Mouse (Mus musculus) heart, embryonic 14.5 days (tissue): ENCODE results near the gene Gm1113. TPM values are rescaled to one million over a fixed set of nuclear protein-coding genes. Genes with fewer than 3 reads are reported as not detected.

Source experiments
- ATAC-seq: fragments of 200-750 bp; cut with Nextera tagmentation; 2 replicates; pipeline ENCODE4 v1.8.0; 2017; ENCODE audit warnings: low read depth, moderate TSS enrichment; ENCODE audit not compliant: insufficient number of reproducible peaks, insufficient read depth, low FRiP score
- H3K27ac ChIP-seq, 2 experiments: fragments of 200-500 bp in 1 of 2; fragments of 300-500 bp in 1 of 2; sonication (generic) in 1 of 2; replicated peaks in 1 of 2; 2 replicates each; pipeline ENCODE4 v1.5.1; 2012 to 2014; ENCODE audit warnings: low read depth in 2 of 2, low read length in 2 of 2, control low read depth in 1 of 2, mild to moderate bottlenecking in 1 of 2, mixed read lengths in 1 of 2; ENCODE audit not compliant: control insufficient read depth in 1 of 2, insufficient read depth in 1 of 2
- H3K27me3 ChIP-seq: fragments of 300-500 bp; sonication (generic); 2 replicates; pipeline ENCODE4 v1.6.1; 2014; ENCODE audit warnings: mild to moderate bottlenecking, low read length, control low read depth; ENCODE audit not compliant: control insufficient read depth, insufficient read depth
- H3K36me3 ChIP-seq: fragments of 300-500 bp; sonication (generic); 2 replicates; pipeline ENCODE4 v1.6.1; 2014; ENCODE audit warnings: mild to moderate bottlenecking, control low read depth, low read length, mixed read lengths; ENCODE audit not compliant: control insufficient read depth, insufficient read depth
- H3K4me1 ChIP-seq, 2 experiments: fragments of 200-500 bp in 1 of 2; fragments of 300-500 bp in 1 of 2; sonication (generic) in 1 of 2; 2 replicates each; pipeline ENCODE4 v1.6.1; 2012 to 2014; ENCODE audit warnings: low read length in 2 of 2, control low read depth in 1 of 2, mixed read lengths in 1 of 2; ENCODE audit not compliant: control insufficient read depth in 2 of 2, insufficient read depth in 2 of 2
- H3K4me2 ChIP-seq: fragments of 300-500 bp; sonication (generic); 2 replicates; pipeline ENCODE4 v1.6.1; 2014; ENCODE audit warnings: mild to moderate bottlenecking, low read length
- H3K4me3 ChIP-seq, 2 experiments: fragments of 200-500 bp in 1 of 2; fragments of 300-500 bp in 1 of 2; sonication (generic) in 1 of 2; 2 replicates each; pipeline ENCODE4 v1.5.1; 2012 to 2014; ENCODE audit warnings: low read length in 2 of 2, mild to moderate bottlenecking in 2 of 2, control low read depth in 1 of 2, low read depth in 1 of 2, moderate library complexity in 1 of 2; ENCODE audit not compliant: control insufficient read depth in 1 of 2, insufficient read depth in 1 of 2
- H3K9ac ChIP-seq: fragments of 300-500 bp; sonication (generic); 2 replicates; pipeline ENCODE4 v1.6.1; 2014; ENCODE audit warnings: mild to moderate bottlenecking, low read length
- H3K9me3 ChIP-seq: fragments of 300-500 bp; sonication (generic); 2 replicates; pipeline ENCODE4 v1.6.1; 2016; ENCODE audit warnings: low read length, control low read depth; ENCODE audit not compliant: control insufficient read depth
- WGBS: fragments of 180-500 bp; shearing (Covaris S2); extraction: QIAGEN DNeasy Blood & Tissue Kit; methylation state at CpG from one replicate; pipeline ENCODE4 v1.1.7; 2014; 5-methylcytosine and 5-hydroxymethylcytosine counted together
- polyA plus RNA-seq: library from polyadenylated mRNA; unstranded; fragments of >200 nt; fragmentation: Nextera tagmentation; extraction: Ambion mirVana; gene quantifications from 2 replicates; pipeline ENCODE4 v1.2.1, GENCODE M21; 2014

Gene Gm1113
- polyA plus RNA-seq, 1 experiment from 2014 or later: not detected

DNA sequence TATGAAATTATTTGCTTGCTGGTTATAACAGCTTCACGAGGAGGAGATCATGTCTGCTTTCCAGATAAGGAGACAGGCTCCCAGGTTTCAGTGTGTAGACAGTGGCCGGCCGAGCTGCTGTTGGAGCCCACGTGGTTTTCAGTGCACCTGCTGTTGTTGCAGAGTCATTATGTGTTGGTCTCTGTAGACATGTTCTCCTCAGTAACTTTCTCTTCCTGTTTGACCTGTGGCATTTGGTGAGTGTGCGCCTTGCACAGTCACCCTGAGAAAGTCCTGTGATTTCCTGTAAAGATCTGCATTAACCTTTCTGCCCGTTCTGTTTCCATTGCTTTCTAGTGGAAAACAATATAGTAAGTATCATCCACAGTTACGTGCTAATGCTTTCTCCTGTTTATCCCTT lies 42.7 kb downstream of the Gm1113 start:
- 87% methylated on average over 7 of the region's 7 CpGs for WGBS
- Histone ChIP-seq H3K27me3 (no peaks in the 10 kb centered on the region), H3K9me3 (no peaks in the 10 kb centered on the region), H3K27ac (no peak overlapping the region), H3K4me2 (no peak overlapping the region), H3K4me3 (no peak overlapping the region), H3K4me1 (no peaks in the 10 kb centered on the region; a peak in 1 of 4 replicates), H3K9ac (no peak overlapping the region), H3K36me3 (peaks cover 79% of the 10 kb centered on the region)
- no peak for ATAC-seq

GRCm38 (mm10) chr9:35474104-35474724 lies 43.9 kb downstream of the Gm1113 start:
- Histone ChIP-seq H3K27me3 (no peaks in the 10 kb centered on the region), H3K27ac (no peak overlapping the region), H3K9me3 (no peaks in the 10 kb centered on the region), H3K4me3 (no peak overlapping the region), H3K36me3 (peaks cover 77% of the 10 kb centered on the region), H3K9ac (no peak overlapping the region), H3K4me2 (no peak overlapping the region), H3K4me1 (no peaks in the 10 kb centered on the region; a peak in 1 of 4 replicates)
- 75% methylated on average over 10 of the region's 10 CpGs for WGBS
- no peak for ATAC-seq

GRCm38 (mm10) chr9:35468913-35469312 lies 49.2 kb downstream of the Gm1113 start:
- ATAC-seq: no peak
- no peak overlapping the region for H3K4me2 ChIP-seq
- H3K27ac ChIP-seq: no peak overlapping the region

DNA sequence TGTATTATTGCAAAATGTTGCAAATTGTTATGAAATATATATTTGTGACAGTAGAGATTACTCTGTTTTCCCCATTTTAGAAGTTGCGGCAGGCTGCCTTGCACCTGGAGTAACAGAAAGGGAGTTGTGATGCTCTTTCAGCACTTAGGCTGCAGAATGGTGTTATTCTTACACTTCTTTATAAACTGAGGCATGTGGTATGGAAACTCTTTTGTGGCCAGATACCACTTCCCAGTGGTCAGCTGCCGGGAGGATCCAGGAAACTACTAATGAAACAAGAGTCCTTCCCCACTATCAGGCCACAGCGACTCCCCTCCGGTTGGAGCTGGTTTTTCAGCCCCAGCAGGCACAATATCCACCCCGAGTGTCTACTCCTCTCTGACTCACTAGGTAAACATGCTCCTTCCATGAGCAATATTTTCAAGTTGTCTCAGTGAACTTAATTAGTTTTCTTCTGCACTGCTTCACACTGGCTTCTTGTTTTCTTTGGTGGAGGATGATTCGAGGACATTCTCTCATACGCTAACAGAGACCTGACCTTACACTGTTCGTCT lies 50.7 kb downstream of the Gm1113 start:
- Histone ChIP-seq H3K4me1 (0 out of 4 replicates have a peak, but pooled peaks cover 0 to 7% of the 10 kb centered on the region in 2 experiments), H3K9me3 (no peaks in the 10 kb centered on the region), H3K27ac (no peak overlapping the region), H3K4me2 (no peak overlapping the region), H3K9ac (no peak overlapping the region), H3K27me3 (no peaks in the 10 kb centered on the region), H3K36me3 (peaks cover 47% of the 10 kb centered on the region), H3K4me3 (no peak overlapping the region)
- WGBS: 44% methylated on average over 8 of the region's 8 CpGs
- ATAC-seq: no peak

More at GRCm38 (mm10) chr9:35468913-35469312, 49.2 kb downstream of the Gm1113 start:
- Histone ChIP-seq H3K9me3 (no peaks in the 10 kb centered on the region), H3K36me3 (peaks cover 49% of the 10 kb centered on the region), H3K9ac (no peak overlapping the region), H3K27me3 (no peaks in the 10 kb centered on the region), H3K4me1 (0 out of 4 replicates have a peak, but pooled peaks cover 0 to 7% of the 10 kb centered on the region in 2 experiments), H3K4me3 (no peak overlapping the region)

- WGBS: 70% methylated on average over 8 of the region's 8 CpGs
- H3K9me3 ChIP-seq: no peaks in the 10 kb centered on the region
- ATAC-seq: no peak
- no peaks in the 10 kb centered on the region for H3K27me3 ChIP-seq
- no peak overlapping the region for H3K9ac ChIP-seq
- peaks cover 64% of the 10 kb centered on the region for H3K36me3 ChIP-seq
- no peak overlapping the region for H3K27ac ChIP-seq
- H3K4me2 ChIP-seq: no peak overlapping the region
- H3K4me3 ChIP-seq: no peak overlapping the region
- H3K4me1 ChIP-seq: 0 out of 4 replicates have a peak, but pooled peaks cover 0 to 5% of the 10 kb centered on the region in 2 experiments
These were observed 58.5 kb downstream of the Gm1113 start for GRCm38 (mm10) chr9:35459594-35459993.

Other genes with a start within 250 kb of the Gm1113 start
- 6.2 and 8.1 TPM in 2 replicates for gene Cdon, start 97.1 kb downstream of the Gm1113 start, polyA plus RNA-seq
- gene Ddx25, start 40.3 kb upstream of the Gm1113 start, polyA plus RNA-seq: 0.73 and 0.89 TPM in 2 replicates
- 13.8 and 14.4 TPM in 2 replicates for gene Pus3, start 40.3 kb upstream of the Gm1113 start, polyA plus RNA-seq
- 0.26 and 0.28 TPM in 2 replicates for gene Pate2, start 52.0 kb upstream of the Gm1113 start, polyA plus RNA-seq
- gene Hyls1, start 52.1 kb upstream of the Gm1113 start, polyA plus RNA-seq: 14.8 and 15.8 TPM in 2 replicates
- not detected in 2 replicates for gene Pate4, start 93.7 kb upstream of the Gm1113 start, polyA plus RNA-seq
- not detected in 2 replicates for gene Pate3, start 129.9 kb upstream of the Gm1113 start, polyA plus RNA-seq
- gene Pate1, start 169.1 kb upstream of the Gm1113 start, polyA plus RNA-seq: not detected in 2 replicates
- not detected in 2 replicates for gene Gm17677, start 222.8 kb upstream of the Gm1113 start, polyA plus RNA-seq